Mouse (Mus musculus) G1E (cell line): ENCODE measurements around the gene Pemt. TPM values are rescaled to one million over a fixed set of nuclear protein-coding genes. Genes with fewer than 3 reads are reported as not detected.
A peak's percentile ranks its signal among the peaks of the same experiment; 100 is the strongest.

Source experiments
- ATAC-seq: 2 replicates; pipeline ENCODE4 v1.8.0; 2016; ENCODE audit warnings: mild to moderate bottlenecking; ENCODE audit not compliant: insufficient number of reproducible peaks, poor library complexity, low FRiP score, severe bottlenecking; ENCODE audit errors: extremely low read depth
- DNase-seq: peaks from one replicate; pipeline ENCODE4 v3.0.0; 2012; ENCODE audit warnings: low spot score
- H3K27me3 ChIP-seq: 2 replicates; pipeline ENCODE4 v1.6.1; 2012; ENCODE audit warnings: mild to moderate bottlenecking, low read length, inconsistent platforms; ENCODE audit not compliant: insufficient read depth
- H3K36me3 ChIP-seq: replicated peaks from 2 replicates; pipeline ENCODE3; 2012; ENCODE audit warnings: mild to moderate bottlenecking, inconsistent platforms
- H3K4me1 ChIP-seq: 2 replicates; pipeline ENCODE4 v1.6.1; 2012; ENCODE audit warnings: low read depth, low read length, inconsistent platforms, mixed read lengths; ENCODE audit not compliant: insufficient read depth
- H3K4me3 ChIP-seq: 2 replicates; pipeline ENCODE4 v1.5.1; 2012; ENCODE audit warnings: low read depth, mild to moderate bottlenecking, inconsistent platforms, low read length, moderate library complexity, mixed read lengths
- H3K9me3 ChIP-seq: replicated peaks from 2 replicates; pipeline ENCODE4 v1.6.1; 2012; ENCODE audit warnings: inconsistent platforms
- CTCF ChIP-seq: IDR thresholded peaks from 2 replicates; pipeline ENCODE4 v1.5.1; 2012; ENCODE audit warnings: low read depth, low read length, inconsistent platforms, mixed read lengths
- GATA1 ChIP-seq: IDR thresholded peaks from 2 replicates; pipeline ENCODE4 v1.6.1; 2012; ENCODE audit warnings: borderline replicate concordance, low read length, inconsistent platforms, mixed read lengths
- GATA2 ChIP-seq: IDR thresholded peaks from 2 replicates; pipeline ENCODE4 v1.6.1; 2012; ENCODE audit warnings: low read depth, low read length, inconsistent platforms, borderline replicate concordance
- POLR2AphosphoS5 ChIP-seq: IDR thresholded peaks from 2 replicates; pipeline ENCODE4 v1.6.1; 2012; ENCODE audit warnings: low read depth, low read length, inconsistent platforms; ENCODE audit not compliant: insufficient replicate concordance
- TAL1 ChIP-seq: conservative IDR thresholded peaks from 2 replicates; pipeline ENCODE4 v1.6.1; 2012; ENCODE audit warnings: low read depth, low read length, inconsistent platforms, mixed read lengths
- polyA plus RNA-seq: library from polyadenylated mRNA; stranded (reverse); fragments of >175 nt; gene quantifications from 2 replicates; pipeline ENCODE4 v1.2.3, GENCODE M21; 2012
- total RNA-seq, 2 experiments: library from RNA; stranded (forward) in 1 of 2; stranded (reverse) in 1 of 2; fragments of 200-1000 nt in 1 of 2; fragments of >200 nt in 1 of 2; fragmentation: Nextera tagmentation in 1 of 2; gene quantifications; 2 replicates each; pipeline ENCODE4 v1.2.3; 2014 to 2017

The Pemt gene
- 2.8 and 7.9 TPM in 2 replicates for total RNA-seq (2014; fragmentation: Nextera tagmentation)
- total RNA-seq (2017), result 3.0 and 3.8 TPM in 2 replicates
- polyA plus RNA-seq, result 1.9 and 6.5 TPM in 2 replicates

- Histone ChIP-seq H3K27me3 (peaks cover 14% of the 10 kb centered on the region), H3K4me3 (peak within 1 kb of the TSS; percentile 73), H3K36me3 (no peaks in the 10 kb centered on the region), H3K9me3 (no peaks in the 10 kb centered on the region), H3K4me1 (peaks cover 22% of the 10 kb centered on the region)
- TF ChIP-seq GATA1, result no peak
- TF ChIP-seq CTCF, result peak; percentile 46
- DNase-seq (peak; percentile 87), ATAC-seq (peak; percentile 92)
Observed at GRCm38 (mm10) chr11:60046058-60046735, at the start of gene Pemt. TSS of gene Pemt (minus strand) at chr11:60046489.

GRCm38 (mm10) chr11:60094909-60095810 is 48.9 kb upstream of the Pemt start:
- Histone ChIP-seq H3K4me1 (peaks cover 36% of the 10 kb centered on the region), H3K9me3 (no peaks in the 10 kb centered on the region), H3K27me3 (peaks cover 62% of the 10 kb centered on the region), H3K36me3 (no peaks in the 10 kb centered on the region), H3K4me3 (no peak overlapping the region)
- DNase-seq (no peak), ATAC-seq (no peak)
- TF ChIP-seq TAL1 (no peak), CTCF (no peak), GATA1 (no peak), GATA2 (no peak), POLR2AphosphoS5 (no peak)

GRCm38 (mm10) chr11:60093984-60094587 is 47.8 kb upstream of the Pemt start:
- ATAC-seq, result no peak
- TF ChIP-seq GATA1 (no peak), TAL1 (no peak), POLR2AphosphoS5 (no peak), GATA2 (no peak), CTCF (no peak)
- Histone ChIP-seq H3K9me3 (no peaks in the 10 kb centered on the region), H3K36me3 (no peaks in the 10 kb centered on the region), H3K27me3 (peaks cover 57% of the 10 kb centered on the region), H3K4me1 (peaks cover 26% of the 10 kb centered on the region), H3K4me3 (no peak overlapping the region)
- DNase-seq, result no peak

GRCm38 (mm10) chr11:60093227-60093626 is 46.9 kb upstream of the Pemt start:
- H3K27me3 ChIP-seq, result peaks cover 62% of the 10 kb centered on the region
- H3K4me3 ChIP-seq, result no peak overlapping the region
- ATAC-seq, result no peak
- no peaks in the 10 kb centered on the region for H3K9me3 ChIP-seq
- no peaks in the 10 kb centered on the region for H3K36me3 ChIP-seq
- TF ChIP-seq POLR2AphosphoS5 (no peak), GATA2 (no peak), GATA1 (no peak), TAL1 (no peak)
- H3K4me1 ChIP-seq, result peaks cover 30% of the 10 kb centered on the region
- no peak for DNase-seq

- no peaks in the 10 kb centered on the region for H3K36me3 ChIP-seq
- TF ChIP-seq GATA2, result no peak
- no peak for TF ChIP-seq TAL1
- no peak for TF ChIP-seq CTCF
- no peak for TF ChIP-seq GATA1
- no peak for TF ChIP-seq POLR2AphosphoS5
- H3K4me3 ChIP-seq, result no peak overlapping the region
- peaks cover 61% of the 10 kb centered on the region for H3K27me3 ChIP-seq
- DNase-seq (no peak), ATAC-seq (no peak)
- H3K4me1 ChIP-seq, result peaks cover 33% of the 10 kb centered on the region
- H3K9me3 ChIP-seq, result no peaks in the 10 kb centered on the region
Observed at GRCm38 (mm10) chr11:60091422-60091761, 45.1 kb upstream of the Pemt start.

GRCm38 (mm10) chr11:60090696-60091421 is 44.6 kb upstream of the Pemt start:
- Histone ChIP-seq H3K4me3 (no peak overlapping the region), H3K9me3 (no peaks in the 10 kb centered on the region), H3K4me1 (peaks cover 33% of the 10 kb centered on the region), H3K36me3 (no peaks in the 10 kb centered on the region), H3K27me3 (peaks cover 61% of the 10 kb centered on the region)
- DNase-seq (peak; percentile 25), ATAC-seq (no peak)
- TF ChIP-seq GATA2, result no peak
- TF ChIP-seq GATA1, result no peak
- TF ChIP-seq POLR2AphosphoS5, result no peak
- TF ChIP-seq CTCF, result no peak
- no peak for TF ChIP-seq TAL1
